15 mouse cellular contexts compared by ENCODE assay signal in the genomic region with DNA sequence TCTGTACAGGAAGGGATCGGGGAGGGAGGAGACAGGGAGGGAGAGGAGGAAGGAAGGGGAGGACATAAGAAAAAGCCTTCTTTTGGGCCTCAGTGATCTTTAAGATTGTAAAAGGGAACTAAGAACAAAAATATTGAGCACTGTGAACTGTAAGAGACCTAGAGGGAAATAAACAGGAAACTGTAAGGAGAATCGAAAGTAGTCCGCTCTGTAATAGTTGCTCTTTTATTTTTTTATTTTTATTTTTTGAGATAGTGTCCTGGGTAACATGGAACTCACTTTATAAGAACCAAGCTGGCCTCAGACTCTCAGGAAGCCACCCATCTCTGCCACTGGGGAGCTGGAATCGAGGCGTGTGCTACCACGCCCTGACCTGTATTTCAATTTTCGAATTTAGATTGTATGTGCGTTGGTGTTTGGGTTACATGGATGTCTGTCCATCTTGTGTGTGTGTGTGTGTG. TPM values are rescaled to one million over a fixed set of nuclear protein-coding genes. Genes with fewer than 3 reads are reported as not detected.
DNase-seq lines count a peak whose midpoint lies in the region; ATAC-seq and TF ChIP-seq lines count a peak whose summit lies in the region.
"Had no signal": no experiment of that assay in that cellular context is flagged by ENCODE, and none has a peak within 500 bp of the region (broad histone marks: within the 10 kb centered on the region; RNA-seq: fewer than 3 reads in every experiment).

No protein-coding gene starts in this region.

- TF ChIP-seq CTCF in small intestine, adult 2 months (IDR thresholded peaks at IDR 0.05; ENCODE audit: extremely low read depth, insufficient read length, insufficient replicate concordance, low read depth, low read length) = no peak

- peak overlapping the region; percentile 30 for H3K4me3 ChIP-seq in brown adipose tissue, adult 24 weeks (ENCODE audit: insufficient read depth, low read depth, low read length)
- no peak overlapping the region for H3K4me3 ChIP-seq in lung, embryonic 16.5 days (ENCODE audit: low read length)
- H3K4me3 ChIP-seq in small intestine, adult 2 months (ENCODE audit: low read depth, low read length) = peak overlapping the region; percentile 47
- H3K4me3 ChIP-seq in embryonic facial prominence, embryonic 10.5 days = no peak overlapping the region
- no peak overlapping the region for H3K4me3 ChIP-seq in neural tube, embryonic 15.5 days (replicated peaks)
- H3K4me3 ChIP-seq: heart, embryonic 13.5 days; midbrain, embryonic 15.5 days had no signal

- peak overlapping the region; percentile 21; the same call in 1 of the 2 replicates for H3K4me2 ChIP-seq in lung, embryonic 16.5 days (ENCODE audit: low read depth, low read length)
- H3K4me2 ChIP-seq in neural tube, embryonic 15.5 days = no peak overlapping the region
- H3K4me2 ChIP-seq: heart, embryonic 13.5 days; midbrain, embryonic 15.5 days had no signal

- peak; percentile 22 for DNase-seq in spleen, adult 12 weeks (ENCODE audit: low spot score)
- DNase-seq in spleen, postnatal 4 days (ENCODE audit: low spot score in 2 of 2) = no peak
- DNase-seq in embryonic facial prominence, embryonic 10.5 days (ENCODE audit: low spot score) = no peak
- DNase-seq in retina, postnatal 1 day = no peak
- DNase-seq: embryo, embryonic 11 days; kidney, adult 8-10 months; right cerebral cortex, adult 18-20 months; thymus, postnatal 4 days had no signal

- no peak overlapping the region for H3K9ac ChIP-seq in lung, embryonic 16.5 days (ENCODE audit: low read length)
- no peak overlapping the region for H3K9ac ChIP-seq in neural tube, embryonic 15.5 days (replicated peaks)
- H3K9ac ChIP-seq: heart, embryonic 13.5 days; midbrain, embryonic 15.5 days had no signal

- TF ChIP-seq POLR2A in small intestine, adult 2 months (IDR thresholded peaks at IDR 0.05; ENCODE audit: low read depth, low read length) = no peak

- H3K4me1 ChIP-seq in brown adipose tissue, adult 24 weeks (ENCODE audit: control insufficient read depth, insufficient read depth, insufficient read length, low read length) = no peaks in the 10 kb centered on the region
- H3K4me1 ChIP-seq in lung, embryonic 16.5 days (replicated peaks; ENCODE audit: control insufficient read depth, insufficient read depth, low read length) = peaks cover 3% of the 10 kb centered on the region; the same call in 1 of the 2 replicates
- peaks cover 3% of the 10 kb centered on the region; the same call in 1 of the 2 replicates for H3K4me1 ChIP-seq in small intestine, adult 2 months (ENCODE audit: control insufficient read depth, insufficient read depth, insufficient read length, low read length)
- H3K4me1 ChIP-seq in embryonic facial prominence, embryonic 10.5 days = no peaks in the 10 kb centered on the region
- H3K4me1 ChIP-seq in neural tube, embryonic 15.5 days = no peaks in the 10 kb centered on the region
- H3K4me1 ChIP-seq: midbrain, embryonic 15.5 days had no signal

- H3K9me3 ChIP-seq in lung, embryonic 16.5 days (ENCODE audit: control insufficient read depth, low read length) = no peaks in the 10 kb centered on the region
- no peaks in the 10 kb centered on the region for H3K9me3 ChIP-seq in embryonic facial prominence, embryonic 10.5 days
- H3K9me3 ChIP-seq in neural tube, embryonic 15.5 days (replicated peaks) = no peaks in the 10 kb centered on the region
- H3K9me3 ChIP-seq: heart, embryonic 13.5 days; midbrain, embryonic 15.5 days had no signal

- no peaks in the 10 kb centered on the region for H3K36me3 ChIP-seq in lung, embryonic 16.5 days (ENCODE audit: control insufficient read depth, insufficient read depth, low read length)
- no peaks in the 10 kb centered on the region for H3K36me3 ChIP-seq in small intestine, adult 2 months (ENCODE audit: control insufficient read depth, insufficient read depth, low read length)
- no peaks in the 10 kb centered on the region for H3K36me3 ChIP-seq in embryonic facial prominence, embryonic 10.5 days (replicated peaks)
- no peaks in the 10 kb centered on the region for H3K36me3 ChIP-seq in neural tube, embryonic 15.5 days
- H3K36me3 ChIP-seq: heart, embryonic 13.5 days; midbrain, embryonic 15.5 days had no signal

- WGBS in lung, embryonic 16.5 days = 78% methylated on average over 8 of the region's 8 CpGs
- 58% methylated on average over 8 of the region's 8 CpGs for WGBS in small intestine, adult 2 months
- 92% methylated on average over 8 of the region's 8 CpGs for WGBS in embryonic facial prominence, embryonic 10.5 days
- 93% methylated on average over 8 of the region's 8 CpGs for WGBS in neural tube, embryonic 15.5 days

- H3K27me3 ChIP-seq in lung, embryonic 16.5 days (ENCODE audit: control insufficient read depth, insufficient read depth, low read depth, low read length) = no peaks in the 10 kb centered on the region
- no peaks in the 10 kb centered on the region for H3K27me3 ChIP-seq in small intestine, adult 2 months (ENCODE audit: control insufficient read depth, insufficient read depth, low read length)
- H3K27me3 ChIP-seq in embryonic facial prominence, embryonic 10.5 days (replicated peaks; ENCODE audit: low read depth, poor library complexity, severe bottlenecking) = no peaks in the 10 kb centered on the region
- no peaks in the 10 kb centered on the region for H3K27me3 ChIP-seq in neural tube, embryonic 15.5 days (replicated peaks)
- H3K27me3 ChIP-seq: heart, embryonic 13.5 days; midbrain, embryonic 15.5 days had no signal

- H3K27ac ChIP-seq in brown adipose tissue, adult 24 weeks (replicated peaks; ENCODE audit: low read depth, low read length) = peak overlapping the region; percentile 89
- H3K27ac ChIP-seq in lung, embryonic 16.5 days (ENCODE audit: low read length) = no peak overlapping the region
- H3K27ac ChIP-seq in small intestine, adult 2 months (ENCODE audit: insufficient read depth, low read depth, low read length) = peak overlapping the region; percentile 81
- H3K27ac ChIP-seq in embryonic facial prominence, embryonic 10.5 days (replicated peaks) = no peak overlapping the region
- H3K27ac ChIP-seq in neural tube, embryonic 15.5 days (replicated peaks) = no peak overlapping the region
- H3K27ac ChIP-seq: heart, embryonic 13.5 days; midbrain, embryonic 15.5 days had no signal

- ATAC-seq in lung, embryonic 16.5 days (ENCODE audit: low read depth) = no peak
- ATAC-seq in neural tube, embryonic 15.5 days (ENCODE audit: low FRiP score) = no peak
- ATAC-seq: forebrain, embryonic 16.5 days; midbrain, embryonic 15.5 days had no signal

RNA-seq across cellular contexts. Expression of a gene that starts 27.3 kb away (rescaled TPM):
- polyA plus RNA-seq in brown adipose tissue, adult 24 weeks (2012; ENCODE audit: insufficient read depth, insufficient read length, missing spikeins) = 1.5 and 2.5 TPM in 2 replicates
- 0.55 and 0.78 TPM in 2 replicates for polyA plus RNA-seq in lung, embryonic 16.5 days (2015; fragmentation: Nextera tagmentation; extraction: Ambion mirVana)
- 0.05 TPM in 2 replicates for polyA plus RNA-seq in small intestine, adult 2 months (2012; rRNA removed)
- 0.04 TPM in 1 of 2 replicates, not detected in the other for polyA plus RNA-seq in embryonic facial prominence, embryonic 10.5 days (2016; fragmentation: Nextera tagmentation; extraction: Ambion mirVana)
- polyA plus RNA-seq in neural tube, embryonic 15.5 days (2015; fragmentation: Nextera tagmentation; extraction: Ambion mirVana) = 1.1 and 1.8 TPM in 2 replicates

Comparison
In these comparisons a context has a peak if more than half of its experiments do, and no peak if none do; other contexts are left out.
1. H3K27ac ChIP-seq: peak in brown adipose tissue, adult 24 weeks (single experiment) and small intestine, adult 2 months (single experiment); none in lung, embryonic 16.5 days (single experiment), embryonic facial prominence, embryonic 10.5 days (single experiment) and neural tube, embryonic 15.5 days (single experiment).
2. H3K4me3 ChIP-seq: peak in brown adipose tissue, adult 24 weeks (single experiment) and small intestine, adult 2 months (single experiment); none in lung, embryonic 16.5 days (single experiment), embryonic facial prominence, embryonic 10.5 days (single experiment) and neural tube, embryonic 15.5 days (single experiment).